Mouse (Mus musculus): ENCODE data around the gene Trex1. TPM values are rescaled to one million over a fixed set of nuclear protein-coding genes. Genes with fewer than 3 reads are reported as not detected.

Trex1 gene
- polyA plus RNA-seq, 1 experiment from 2014 or later: 16.6 TPM

DNA sequence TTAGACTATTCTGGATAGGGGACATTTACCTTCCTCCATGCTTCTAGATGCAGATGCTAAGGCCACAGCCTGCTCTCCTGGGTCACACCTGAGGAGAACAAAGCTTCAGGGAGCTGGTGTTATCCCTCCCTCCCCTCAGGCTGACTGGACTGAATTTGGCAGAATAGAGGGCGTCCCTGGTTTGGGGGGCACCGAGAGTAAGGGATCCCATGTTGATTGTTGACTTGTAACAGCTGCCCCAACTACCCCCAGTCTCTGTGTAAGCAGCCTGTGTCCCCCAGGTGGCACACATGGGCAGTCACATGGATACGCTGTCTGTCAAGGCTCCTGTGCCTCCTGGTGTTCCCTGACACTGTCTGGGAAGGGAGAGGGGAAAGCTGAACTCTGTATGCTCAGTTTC, 31.1 kb downstream of the Trex1 start:
- Histone ChIP-seq H3K4me3 (ENCODE audit: low read length) (no peak overlapping the region), H3K4me2 (replicated peaks; ENCODE audit: low read depth, low read length) (no peak overlapping the region), H3K36me3 (ENCODE audit: insufficient read depth, low read length) (peaks cover 3% of the 10 kb centered on the region; the same call in 1 of the 2 replicates), H3K4me1 (ENCODE audit: insufficient read depth, low read length) (no peaks in the 10 kb centered on the region), H3K27ac (ENCODE audit: low read length) (no peak overlapping the region), H3K9ac (replicated peaks; ENCODE audit: low read length) (no peak overlapping the region), H3K27me3 (ENCODE audit: insufficient read depth, low read length) (no peaks in the 10 kb centered on the region), H3K9me3 (ENCODE audit: low read length) (no peaks in the 10 kb centered on the region)
- 69% methylated on average over 3 of the region's 3 CpGs for WGBS
- no peak for ATAC-seq (ENCODE audit: low FRiP score, low TSS enrichment)

DNA sequence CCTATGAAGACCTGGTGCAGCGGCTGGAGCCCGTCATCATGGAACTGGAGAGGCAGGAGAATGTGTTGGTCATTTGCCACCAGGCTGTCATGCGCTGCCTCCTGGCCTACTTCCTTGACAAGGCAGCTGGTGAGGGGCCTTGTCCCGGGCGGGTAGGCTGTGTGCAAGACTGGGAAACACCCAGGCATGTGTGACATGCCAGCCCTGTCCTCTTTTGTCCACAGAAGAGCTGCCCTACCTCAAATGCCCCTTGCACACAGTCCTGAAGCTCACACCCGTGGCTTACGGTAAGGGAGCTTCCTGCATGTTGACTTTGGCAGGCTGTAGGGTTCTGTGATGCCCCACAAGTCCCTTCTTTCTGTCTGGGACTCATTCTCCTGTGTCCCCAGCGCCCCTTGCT, 32.0 kb downstream of the Trex1 start:
- no peak for ATAC-seq (ENCODE audit: low FRiP score, low TSS enrichment)
- 73% methylated on average over 8 of the region's 8 CpGs for WGBS
- Histone ChIP-seq H3K9me3 (ENCODE audit: low read length) (no peaks in the 10 kb centered on the region), H3K9ac (replicated peaks; ENCODE audit: low read length) (no peak overlapping the region), H3K4me3 (ENCODE audit: low read length) (no peak overlapping the region), H3K27ac (ENCODE audit: low read length) (no peak overlapping the region), H3K4me1 (ENCODE audit: insufficient read depth, low read length) (no peaks in the 10 kb centered on the region), H3K27me3 (ENCODE audit: insufficient read depth, low read length) (no peaks in the 10 kb centered on the region), H3K4me2 (replicated peaks; ENCODE audit: low read depth, low read length) (no peak overlapping the region), H3K36me3 (ENCODE audit: insufficient read depth, low read length) (peaks cover 3% of the 10 kb centered on the region; the same call in 1 of the 2 replicates)

GRCm38 (mm10) chr9:109022866-109023685, 36.5 kb downstream of the Trex1 start:
- H3K4me2 ChIP-seq (replicated peaks; ENCODE audit: low read depth, low read length): no peak overlapping the region
- H3K9me3 ChIP-seq (ENCODE audit: low read length): no peaks in the 10 kb centered on the region
- H3K27ac ChIP-seq (ENCODE audit: low read length): no peak overlapping the region
- H3K9ac ChIP-seq (replicated peaks; ENCODE audit: low read length): no peak overlapping the region
- no peaks in the 10 kb centered on the region for H3K4me1 ChIP-seq (ENCODE audit: insufficient read depth, low read length)
- H3K4me3 ChIP-seq (ENCODE audit: low read length): no peak overlapping the region
- 0 out of 2 replicates have a peak, but pooled peaks cover 3% of the 10 kb centered on the region for H3K36me3 ChIP-seq (ENCODE audit: insufficient read depth, low read length)
- no peak for ATAC-seq (ENCODE audit: low FRiP score, low TSS enrichment)
- no peaks in the 10 kb centered on the region for H3K27me3 ChIP-seq (ENCODE audit: insufficient read depth, low read length)
- whole genome bisulfite sequencing: 82% methylated on average over 17 of the region's 17 CpGs

DNA sequence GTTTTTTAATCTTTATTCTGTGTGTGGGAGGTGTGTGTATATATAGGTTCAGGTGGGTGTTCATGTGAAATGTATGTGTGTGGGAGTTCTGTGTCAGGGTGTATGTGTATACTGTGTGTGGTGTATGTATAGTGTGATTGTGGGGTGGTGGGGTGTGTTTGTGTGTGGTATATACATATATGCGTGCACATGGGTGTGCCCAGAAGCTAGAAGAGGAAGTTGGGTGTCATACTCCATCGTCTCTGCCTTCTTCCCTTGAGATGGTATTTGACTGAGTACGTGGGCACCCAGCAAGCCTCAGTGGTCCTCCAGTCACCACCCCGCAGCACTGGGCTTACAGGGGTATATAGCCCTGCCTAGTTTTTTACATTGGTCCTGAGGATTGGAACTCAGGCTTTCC, 38.1 kb downstream of the Trex1 start:
- Histone ChIP-seq H3K27me3 (ENCODE audit: insufficient read depth, low read length) (no peaks in the 10 kb centered on the region), H3K36me3 (ENCODE audit: insufficient read depth, low read length) (0 out of 2 replicates have a peak, but pooled peaks cover 3% of the 10 kb centered on the region), H3K27ac (ENCODE audit: low read length) (no peak overlapping the region), H3K4me1 (ENCODE audit: insufficient read depth, low read length) (no peaks in the 10 kb centered on the region), H3K4me3 (ENCODE audit: low read length) (no peak overlapping the region), H3K4me2 (replicated peaks; ENCODE audit: low read depth, low read length) (no peak overlapping the region), H3K9ac (replicated peaks; ENCODE audit: low read length) (no peak overlapping the region), H3K9me3 (ENCODE audit: low read length) (no peaks in the 10 kb centered on the region)
- 87% methylated on average over 4 of the region's 4 CpGs for WGBS
- ATAC-seq (ENCODE audit: low FRiP score, low TSS enrichment): no peak

- Histone ChIP-seq H3K27me3 (ENCODE audit: insufficient read depth, low read length) (no peaks in the 10 kb centered on the region), H3K27ac (ENCODE audit: low read length) (no peak overlapping the region), H3K9me3 (ENCODE audit: low read length) (no peaks in the 10 kb centered on the region), H3K4me2 (replicated peaks; ENCODE audit: low read depth, low read length) (no peak overlapping the region), H3K4me3 (ENCODE audit: low read length) (no peak overlapping the region), H3K4me1 (ENCODE audit: insufficient read depth, low read length) (no peaks in the 10 kb centered on the region), H3K9ac (replicated peaks; ENCODE audit: low read length) (no peak overlapping the region), H3K36me3 (ENCODE audit: insufficient read depth, low read length) (no peaks in the 10 kb centered on the region)
- ATAC-seq (ENCODE audit: low FRiP score, low TSS enrichment): no peak
- WGBS: 60% methylated on average over 11 of the region's 11 CpGs
Measured at GRCm38 (mm10) chr9:109016973-109017604, 42.4 kb downstream of the Trex1 start.

GRCm38 (mm10) chr9:109015397-109015796, 44.1 kb downstream of the Trex1 start:
- 51% methylated on average over 8 of the region's 8 CpGs for WGBS
- H3K27me3 ChIP-seq (ENCODE audit: insufficient read depth, low read length): no peaks in the 10 kb centered on the region

DNA sequence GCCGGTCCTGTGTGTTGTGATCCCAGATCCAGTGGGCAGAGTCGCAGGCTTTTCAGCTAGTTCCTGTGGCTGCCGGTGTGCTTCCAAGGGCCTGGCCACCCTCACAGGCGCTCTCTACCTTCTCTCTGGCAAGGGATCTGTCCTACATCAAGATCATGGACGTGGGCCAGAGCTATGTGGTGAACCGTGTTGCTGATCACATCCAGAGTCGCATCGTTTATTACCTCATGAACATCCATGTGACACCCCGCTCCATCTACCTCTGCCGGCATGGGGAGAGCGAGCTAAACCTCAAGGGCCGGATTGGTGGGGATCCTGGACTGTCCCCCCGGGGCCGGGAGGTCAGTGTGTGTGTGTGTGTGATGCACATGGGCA, 49.2 kb downstream of the Trex1 start:
- no peak for ATAC-seq (ENCODE audit: low FRiP score, low TSS enrichment)
- H3K9me3 ChIP-seq (ENCODE audit: low read length): no peaks in the 10 kb centered on the region
- no peak overlapping the region for H3K9ac ChIP-seq (replicated peaks; ENCODE audit: low read length)
- no peak overlapping the region for H3K4me2 ChIP-seq (replicated peaks; ENCODE audit: low read depth, low read length)
- WGBS: 80% methylated on average over 14 of the region's 14 CpGs
- H3K4me3 ChIP-seq (ENCODE audit: low read length): no peak overlapping the region
- H3K36me3 ChIP-seq (ENCODE audit: insufficient read depth, low read length): no peaks in the 10 kb centered on the region
- H3K27me3 ChIP-seq (ENCODE audit: insufficient read depth, low read length): no peaks in the 10 kb centered on the region
- no peak overlapping the region for H3K27ac ChIP-seq (ENCODE audit: low read length)
- H3K4me1 ChIP-seq (ENCODE audit: insufficient read depth, low read length): peaks cover 11% of the 10 kb centered on the region; the same call in 1 of the 2 replicates

More at GRCm38 (mm10) chr9:109015397-109015796, 44.1 kb downstream of the Trex1 start:
- H3K36me3 ChIP-seq (ENCODE audit: insufficient read depth, low read length): no peaks in the 10 kb centered on the region
- no peaks in the 10 kb centered on the region for H3K9me3 ChIP-seq (ENCODE audit: low read length)
- H3K27ac ChIP-seq (ENCODE audit: low read length): no peak overlapping the region
- H3K4me1 ChIP-seq (ENCODE audit: insufficient read depth, low read length): no peaks in the 10 kb centered on the region
- ATAC-seq (ENCODE audit: low FRiP score, low TSS enrichment): no peak
- H3K4me2 ChIP-seq (replicated peaks; ENCODE audit: low read depth, low read length): no peak overlapping the region
- H3K4me3 ChIP-seq (ENCODE audit: low read length): no peak overlapping the region
- no peak overlapping the region for H3K9ac ChIP-seq (replicated peaks; ENCODE audit: low read length)

DNA sequence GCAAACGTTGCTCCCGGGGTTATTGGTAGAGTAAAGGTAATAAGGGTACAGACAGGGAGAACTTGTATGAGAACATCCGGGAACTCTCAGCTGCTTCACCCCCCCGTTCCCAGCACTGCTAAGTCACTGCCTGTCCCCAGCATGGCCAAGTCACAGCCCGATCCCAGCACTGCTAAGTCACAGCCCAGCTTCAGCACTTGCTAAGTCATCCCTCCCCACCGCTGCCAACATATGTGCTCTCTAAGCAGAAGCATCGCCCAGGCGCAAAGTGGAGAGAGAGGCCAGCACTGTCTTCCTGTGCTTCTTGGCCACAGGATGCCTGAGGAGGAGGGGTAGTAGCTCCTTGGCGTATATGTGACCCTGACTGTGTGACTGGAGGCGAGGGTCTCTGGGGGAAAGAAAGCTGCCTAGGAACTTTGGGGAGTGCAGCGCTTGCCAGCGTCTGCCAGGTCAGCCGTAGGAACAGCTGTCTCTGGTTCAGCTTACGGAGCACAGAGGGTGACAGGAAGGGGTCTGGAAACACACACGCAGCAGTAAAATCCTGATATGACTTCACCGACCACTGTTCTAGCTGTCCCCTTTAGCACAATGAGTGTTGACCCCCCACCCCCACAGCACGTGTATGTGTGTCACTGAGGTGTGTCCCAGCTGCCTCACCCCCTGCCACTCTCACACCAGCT, 49.8 kb downstream of the Trex1 start:
- peak; percentile 57 for ATAC-seq (ENCODE audit: low FRiP score, low TSS enrichment)

DNA sequence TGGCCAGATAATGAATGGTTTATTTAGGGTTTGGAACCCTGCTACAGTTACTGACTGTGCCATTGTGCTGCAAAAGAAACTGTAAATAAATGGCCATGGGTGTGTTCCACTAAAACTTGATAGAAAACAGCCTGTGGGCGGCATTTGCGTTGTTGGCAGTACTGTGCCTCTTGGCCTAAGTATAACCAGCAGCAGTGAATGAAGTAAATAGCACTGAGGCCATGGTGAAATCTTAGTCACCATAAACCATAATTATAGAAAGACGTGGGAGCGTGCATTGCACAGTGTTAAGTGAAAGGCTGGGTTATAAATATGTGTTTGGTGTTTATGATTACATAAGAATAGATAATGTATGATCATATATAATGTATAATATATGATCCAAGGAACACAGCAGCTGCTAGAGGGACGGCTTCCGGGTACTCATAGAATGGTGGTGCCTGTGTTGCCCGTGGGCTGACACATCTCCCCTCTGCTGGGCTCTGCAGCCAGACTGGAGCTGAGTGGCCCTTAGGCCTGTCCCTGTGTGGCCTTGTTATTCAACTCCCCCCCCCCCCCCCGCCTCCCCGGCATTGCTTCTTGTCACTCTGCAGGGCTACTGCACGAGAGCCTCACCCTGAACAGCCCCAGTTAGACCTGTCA, 50.4 kb downstream of the Trex1 start:
- no peaks in the 10 kb centered on the region for H3K9me3 ChIP-seq (ENCODE audit: low read length)
- H3K4me3 ChIP-seq (ENCODE audit: low read length): no peak overlapping the region
- no peak overlapping the region for H3K4me2 ChIP-seq (replicated peaks; ENCODE audit: low read depth, low read length)
- 0 out of 2 replicates have a peak overlapping the region, but pooled peaks have one; percentile 4 for H3K9ac ChIP-seq (replicated peaks; ENCODE audit: low read length)
- peak; percentile 21; the same call in 1 of the 2 replicates for ATAC-seq (ENCODE audit: low FRiP score, low TSS enrichment)
- no peak overlapping the region for H3K27ac ChIP-seq (ENCODE audit: low read length)
- 63% methylated on average over 10 of the region's 10 CpGs for WGBS
- peaks cover 11% of the 10 kb centered on the region; the same call in 1 of the 2 replicates for H3K4me1 ChIP-seq (ENCODE audit: insufficient read depth, low read length)
- H3K27me3 ChIP-seq (ENCODE audit: insufficient read depth, low read length): no peaks in the 10 kb centered on the region
- H3K36me3 ChIP-seq (ENCODE audit: insufficient read depth, low read length): no peaks in the 10 kb centered on the region

More for the DNA sequence above, 49.8 kb downstream of the Trex1 start:
- H3K4me3 ChIP-seq (ENCODE audit: low read length): no peak overlapping the region
- H3K4me1 ChIP-seq (ENCODE audit: insufficient read depth, low read length): peaks cover 11% of the 10 kb centered on the region; the same call in 1 of the 2 replicates
- H3K27ac ChIP-seq (ENCODE audit: low read length): no peak overlapping the region
- no peaks in the 10 kb centered on the region for H3K36me3 ChIP-seq (ENCODE audit: insufficient read depth, low read length)
- WGBS: 27% methylated on average over 17 of the region's 17 CpGs
- no peaks in the 10 kb centered on the region for H3K27me3 ChIP-seq (ENCODE audit: insufficient read depth, low read length)
- H3K9ac ChIP-seq (replicated peaks; ENCODE audit: low read length): 0 out of 2 replicates have a peak overlapping the region, but pooled peaks have one; percentile 4
- no peak overlapping the region for H3K4me2 ChIP-seq (replicated peaks; ENCODE audit: low read depth, low read length)
- H3K9me3 ChIP-seq (ENCODE audit: low read length): no peaks in the 10 kb centered on the region

Measured in kidney, embryonic 16.5 days (tissue).